Mouse (Mus musculus) cerebellum, adult 9-11 months (tissue): Measurements from ENCODE around the gene Mchr1.
"Not testable (repeated sequence)": the region's sequence is repeated elsewhere in the genome, so short reads cannot be mapped to it uniquely, and the experiment has no call there.

Experiments
- DNase-seq: peaks from one replicate; pipeline ENCODE4 v3.0.0; 2022

The Mchr1 gene

GRCm38 (mm10) chr15:81235086-81235920, at the start of gene Mchr1:
Gene Mchr1 (plus strand): TSS chr15:81235499.
- peak; percentile 30 for DNase-seq

DNA sequence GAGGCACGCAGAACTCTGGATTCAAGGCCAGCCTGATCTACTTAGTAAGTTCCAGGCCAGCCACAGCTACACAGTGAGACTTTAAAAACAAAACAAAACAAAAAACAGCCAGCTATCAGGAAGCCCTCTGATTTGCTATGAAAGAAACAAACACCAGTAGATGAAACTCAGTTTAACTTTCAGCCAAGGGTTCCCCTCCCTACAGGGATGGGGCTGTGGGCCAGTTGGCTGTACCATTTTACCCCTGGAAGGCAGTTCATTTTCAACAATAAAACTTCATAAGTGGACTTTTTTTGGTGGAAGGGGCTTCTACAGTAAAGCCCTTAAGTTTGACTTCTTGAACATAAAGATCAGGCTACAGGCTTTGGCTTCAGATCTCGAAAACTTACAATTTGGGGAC, 46.2 kb upstream of the Mchr1 start:
- no peak for DNase-seq

GRCm38 (mm10) chr15:81190011-81190629, 45.2 kb upstream of the Mchr1 start:
- DNase-seq: peak; percentile 62

- peak; percentile 100 for DNase-seq
Observed at GRCm38 (mm10) chr15:81190630-81191178, 44.6 kb upstream of the Mchr1 start, which contains the start of gene Mrtfa. Gene Mrtfa (minus strand): TSS chr15:81190757.

DNA sequence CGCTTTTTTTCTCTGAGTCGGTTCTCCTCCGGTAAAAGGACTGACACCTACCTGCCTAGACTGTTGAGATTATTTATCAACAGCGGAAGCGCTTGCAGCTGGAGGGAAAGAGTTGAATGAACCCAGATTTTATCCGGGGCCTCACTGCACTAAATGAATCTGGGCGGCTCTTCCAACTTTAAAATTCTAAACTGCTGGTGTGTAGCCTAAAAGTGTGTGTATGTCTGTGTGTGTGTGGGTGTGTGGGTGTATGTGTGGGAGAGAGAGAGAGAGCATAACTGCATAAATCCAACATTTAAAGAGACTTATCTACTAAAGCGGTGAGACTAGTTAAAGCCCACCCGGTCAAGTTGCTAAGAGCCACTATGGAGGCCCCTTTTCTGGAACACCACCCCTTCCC, 44.0 kb upstream of the Mchr1 start:
- DNase-seq: no peak

GRCm38 (mm10) chr15:81192316-81192715, 43.0 kb upstream of the Mchr1 start:
- no peak for DNase-seq

- no peak for DNase-seq
Observed at GRCm38 (mm10) chr15:81192858-81193257, 42.4 kb upstream of the Mchr1 start.

- no peak for DNase-seq
Observed at GRCm38 (mm10) chr15:81194791-81195190, 40.5 kb upstream of the Mchr1 start.

- no peak for DNase-seq
Observed at GRCm38 (mm10) chr15:81195447-81195846, 39.9 kb upstream of the Mchr1 start.

- DNase-seq: no peak
Observed at GRCm38 (mm10) chr15:81197197-81197596, 38.1 kb upstream of the Mchr1 start.

DNA sequence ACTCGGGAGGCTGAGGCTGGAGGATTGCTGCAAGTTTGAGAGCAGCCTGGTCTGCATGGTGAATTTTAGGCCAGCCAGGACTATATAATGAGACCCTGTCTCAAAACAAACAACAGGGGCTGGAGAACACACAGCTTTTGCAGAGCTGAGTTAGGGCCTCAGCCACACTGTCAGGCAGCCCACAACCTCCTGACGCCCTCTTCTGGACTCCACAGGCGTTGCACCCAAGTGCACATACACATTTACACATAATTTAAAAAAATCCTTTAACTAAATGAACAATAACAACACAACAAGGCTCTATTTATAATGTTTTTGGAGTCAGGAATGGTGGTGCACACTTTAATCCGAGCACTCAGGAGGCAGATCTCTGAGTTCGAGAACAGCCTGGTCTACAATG, 36.9 kb upstream of the Mchr1 start:
- DNase-seq: no peak

DNA sequence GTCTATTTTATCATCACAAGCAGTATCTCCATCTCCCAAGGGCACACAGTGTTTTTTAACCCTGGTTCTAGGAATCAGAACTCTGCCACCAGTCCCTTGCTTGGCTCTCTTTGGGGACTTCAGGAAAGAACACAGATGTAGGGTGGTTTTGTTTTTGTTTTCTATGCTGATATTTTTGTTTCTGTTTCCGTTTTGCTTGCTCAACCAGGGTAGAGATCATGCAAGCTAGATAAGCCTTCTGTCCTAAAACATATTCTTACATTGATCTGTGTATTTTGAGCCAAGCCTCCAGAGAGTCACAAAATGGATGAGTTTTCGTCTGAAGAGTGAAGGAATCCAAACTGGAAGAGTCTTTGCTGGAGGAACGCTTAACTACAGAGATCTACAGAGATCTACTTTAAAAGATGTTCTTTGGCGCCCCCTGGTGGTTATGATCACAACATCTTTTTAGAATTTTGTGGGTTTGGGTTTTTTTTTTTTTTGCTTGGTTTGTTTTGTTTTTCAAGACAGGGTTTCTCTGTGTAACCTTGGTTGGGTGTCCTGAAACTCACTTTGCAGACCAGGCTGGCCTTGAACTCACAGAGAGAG, 35.8 kb upstream of the Mchr1 start:
- peak; percentile 36 for DNase-seq

DNA sequence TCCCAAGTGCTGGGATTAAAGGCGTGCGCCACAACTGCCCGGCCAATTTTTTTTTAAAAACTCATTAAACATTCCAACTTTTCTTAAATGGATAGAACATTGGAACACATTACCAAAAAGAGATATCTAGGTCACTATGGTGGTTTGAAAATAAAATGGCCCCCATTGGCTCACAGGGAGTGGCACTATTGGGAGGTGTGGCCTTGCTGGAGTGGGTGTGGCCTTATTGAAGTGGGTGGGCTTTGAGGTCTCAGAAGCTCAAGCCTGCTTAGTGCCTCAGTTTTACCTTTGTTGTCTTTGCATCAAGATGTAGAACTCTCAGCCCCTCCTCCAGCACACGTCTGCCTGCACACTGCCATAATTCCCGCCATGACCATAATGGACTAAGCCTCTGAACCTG, 32.8 kb upstream of the Mchr1 start:
- DNase-seq: no peak

DNA sequence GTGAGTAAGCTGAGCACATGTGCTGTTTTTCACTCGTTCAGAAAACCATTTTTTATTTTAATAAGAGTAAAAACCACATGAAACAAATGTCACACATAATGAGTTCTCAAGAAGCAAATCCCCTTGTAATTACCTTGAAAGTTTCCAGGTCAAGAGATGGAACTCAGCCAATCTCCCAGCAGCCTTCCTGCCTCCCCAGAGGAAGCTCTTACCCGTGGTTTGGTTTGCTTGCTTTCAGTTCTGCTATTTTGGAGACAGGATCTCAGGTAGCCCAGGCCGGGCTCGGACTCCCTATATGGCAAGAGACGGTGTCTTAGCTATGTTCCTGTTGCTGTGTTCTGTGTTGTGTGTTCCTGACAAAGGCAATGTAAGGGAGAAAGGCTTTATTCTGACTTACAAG, 24.8 kb upstream of the Mchr1 start:
- no peak for DNase-seq

DNA sequence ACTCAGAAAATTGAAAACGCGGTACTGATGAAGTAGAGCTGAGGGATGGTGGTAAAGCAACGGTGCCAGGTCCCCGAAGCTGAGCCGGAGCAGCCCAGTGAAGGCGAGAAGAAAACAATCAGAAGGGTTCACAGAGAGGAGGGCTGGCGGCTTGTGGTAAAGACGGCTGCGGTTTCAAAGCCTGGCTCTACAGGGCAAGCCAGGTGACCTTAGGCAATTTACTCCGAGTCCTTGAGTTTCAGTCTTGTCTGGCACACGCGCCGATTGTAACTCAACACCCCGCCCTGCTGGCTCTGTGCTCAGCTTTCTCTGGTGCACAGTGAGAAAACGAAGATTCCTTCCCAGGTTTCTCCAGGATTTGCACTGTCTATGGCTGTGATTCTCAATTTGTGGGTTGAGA, 22.3 kb upstream of the Mchr1 start:
- no peak for DNase-seq

GRCm38 (mm10) chr15:81216906-81217653, 18.2 kb upstream of the Mchr1 start:
- DNase-seq: no peak

DNA sequence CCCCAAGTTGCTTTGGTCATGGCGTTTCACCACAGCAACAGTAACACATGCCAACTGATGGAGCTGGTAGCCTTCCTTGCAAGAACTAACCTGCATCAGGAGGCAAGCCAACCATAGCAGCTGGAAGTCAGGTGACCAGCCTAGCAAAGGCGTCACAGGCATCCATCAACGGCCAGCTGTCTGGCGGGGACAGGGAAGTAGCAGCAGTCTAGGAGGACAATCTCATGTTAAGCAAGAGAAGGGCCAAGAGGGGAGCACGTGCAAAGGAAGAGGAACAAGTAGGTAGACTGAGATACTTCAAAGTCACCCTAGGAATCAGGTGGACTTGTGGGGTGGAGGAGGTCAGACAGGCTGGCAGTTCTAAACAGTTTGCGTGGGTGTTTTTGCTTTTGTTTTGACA, 16.2 kb upstream of the Mchr1 start:
- no peak for DNase-seq

DNA sequence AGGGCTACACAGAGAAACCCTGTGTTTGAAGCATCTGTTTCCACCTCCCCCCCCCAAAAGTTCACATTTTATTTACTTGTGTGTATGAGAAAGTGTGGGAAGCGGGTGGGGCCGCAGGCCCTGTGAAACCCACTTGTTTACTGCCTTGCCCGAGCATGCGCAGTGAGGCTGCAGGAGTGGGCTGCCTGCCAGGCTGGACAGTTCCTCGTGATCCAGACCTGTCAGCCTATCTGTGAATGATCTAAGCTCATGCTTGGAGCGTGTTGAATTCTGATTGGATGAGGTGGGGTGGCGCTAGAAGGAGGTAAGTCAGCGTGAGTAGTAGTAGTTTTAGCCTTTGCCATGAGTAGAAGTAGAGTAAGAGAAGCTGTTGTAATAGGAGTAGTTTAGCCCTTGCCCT, 15.2 kb upstream of the Mchr1 start:
- not testable (repeated sequence) for DNase-seq

- no peak for DNase-seq
Observed at GRCm38 (mm10) chr15:81221446-81221845, 13.9 kb upstream of the Mchr1 start.

DNA sequence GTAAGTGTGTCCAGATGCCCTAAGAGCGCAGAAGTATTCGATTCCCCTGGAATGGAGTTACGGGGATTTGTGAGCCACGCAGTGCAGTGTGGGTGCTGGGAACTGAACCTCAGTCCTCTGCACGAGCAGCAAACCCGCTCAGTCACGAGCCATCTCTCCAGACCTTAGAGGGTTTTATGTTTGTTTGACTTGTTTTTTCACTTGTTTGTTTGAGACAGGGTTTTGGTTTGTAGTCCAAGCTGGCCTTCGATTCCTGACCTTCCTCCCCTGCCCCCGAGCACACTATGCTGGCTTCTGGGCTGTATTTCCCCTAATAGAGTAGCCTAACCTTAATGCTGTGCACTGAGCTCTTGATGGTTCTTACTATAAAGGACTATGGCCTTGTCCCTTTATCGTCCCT, 10.3 kb upstream of the Mchr1 start:
- no peak for DNase-seq

- DNase-seq: no peak
Observed at GRCm38 (mm10) chr15:81225732-81226131, 9.6 kb upstream of the Mchr1 start.

DNA sequence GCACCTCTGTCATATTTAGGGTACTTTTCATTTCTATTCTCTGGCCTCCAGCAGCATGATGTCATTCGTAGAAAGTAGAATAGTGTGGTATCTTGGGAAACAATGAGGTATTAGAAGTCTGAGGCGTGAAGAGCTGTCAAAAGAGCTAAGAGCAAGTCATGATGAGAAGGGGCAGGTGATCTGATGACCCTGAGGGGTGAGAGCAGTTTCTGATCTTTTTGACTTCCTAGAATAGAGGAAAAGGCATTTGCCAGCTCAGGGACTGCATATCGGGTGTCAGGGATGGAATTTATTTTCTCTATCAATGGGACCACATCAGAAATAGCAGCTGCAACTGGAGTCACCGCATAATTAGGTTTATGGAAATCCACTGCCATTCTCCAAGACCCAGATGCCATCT, 8.5 kb upstream of the Mchr1 start:
- no peak for DNase-seq

GRCm38 (mm10) chr15:81227275-81227674, 8.0 kb upstream of the Mchr1 start:
- no peak for DNase-seq
